Mouse (Mus musculus): Measurements from ENCODE around the gene Ms4a8a. TPM values are rescaled to one million over a fixed set of nuclear protein-coding genes. Genes with fewer than 3 reads are reported as not detected.
"Not testable (repeated sequence)": the region's sequence is repeated elsewhere in the genome, so short reads cannot be mapped to it uniquely, and the experiment has no call there.

The Ms4a8a gene
- polyA plus RNA-seq (2016; fragmentation: Nextera tagmentation; extraction: Ambion mirVana), result not detected in 2 replicates

- Histone ChIP-seq H3K27me3 (ENCODE audit: insufficient read depth, poor library complexity, severe bottlenecking) (no peaks in the 10 kb centered on the region), H3K4me3 (no peak within 1 kb of the TSS), H3K36me3 (no peaks in the 10 kb centered on the region), H3K27ac (no peak within 1 kb of the TSS), H3K9me3 (no peaks in the 10 kb centered on the region), H3K4me1 (no peaks in the 10 kb centered on the region)
- no peak for DNase-seq (ENCODE audit: low spot score)
- 80% methylated on average over 4 of the region's 4 CpGs for WGBS
These were observed at the start of gene Ms4a8a for GRCm38 (mm10) chr19:11080934-11081333. Gene Ms4a8a, minus strand, starts transcription at chr19:11081102.

- H3K27ac ChIP-seq, result no peak overlapping the region
- H3K4me3 ChIP-seq, result no peak overlapping the region
- 84% methylated on average over 1 of the region's 1 CpGs for WGBS
- H3K27me3 ChIP-seq (ENCODE audit: insufficient read depth, poor library complexity, severe bottlenecking), result no peaks in the 10 kb centered on the region
- no peaks in the 10 kb centered on the region for H3K36me3 ChIP-seq
- no peaks in the 10 kb centered on the region for H3K4me1 ChIP-seq
- no peaks in the 10 kb centered on the region for H3K9me3 ChIP-seq
- DNase-seq (ENCODE audit: low spot score), result no peak
These were observed 48.8 kb upstream of the Ms4a8a start for GRCm38 (mm10) chr19:11129702-11130101.

GRCm38 (mm10) chr19:11121016-11121420 lies 40.1 kb upstream of the Ms4a8a start:
- WGBS, result 3% methylated on average over 18 of the region's 38 CpGs
- not testable (repeated sequence) for DNase-seq (ENCODE audit: low spot score); H3K36me3 ChIP-seq; H3K9me3 ChIP-seq; H3K4me1 ChIP-seq; H3K27me3 ChIP-seq (ENCODE audit: insufficient read depth, poor library complexity, severe bottlenecking)
- Histone ChIP-seq H3K27ac (0 out of 2 replicates have a peak overlapping the region, but pooled peaks have one; percentile 42), H3K4me3 (peak overlapping the region; percentile 53)

- H3K9me3 ChIP-seq, result no peaks in the 10 kb centered on the region
- WGBS, result 86% methylated on average over 2 of the region's 2 CpGs
- no peak for DNase-seq (ENCODE audit: low spot score)
- H3K4me1 ChIP-seq, result no peaks in the 10 kb centered on the region
- no peak overlapping the region for H3K27ac ChIP-seq
- H3K27me3 ChIP-seq (ENCODE audit: insufficient read depth, poor library complexity, severe bottlenecking), result peaks cover 4% of the 10 kb centered on the region; the same call in 1 of the 2 replicates
- H3K36me3 ChIP-seq, result no peaks in the 10 kb centered on the region
- H3K4me3 ChIP-seq, result no peak overlapping the region
These were observed 38.4 kb upstream of the Ms4a8a start for GRCm38 (mm10) chr19:11119338-11119737.

- no peak overlapping the region for H3K27ac ChIP-seq
- DNase-seq (ENCODE audit: low spot score), result no peak
- no peaks in the 10 kb centered on the region for H3K9me3 ChIP-seq
- no peaks in the 10 kb centered on the region for H3K27me3 ChIP-seq (ENCODE audit: insufficient read depth, poor library complexity, severe bottlenecking)
- WGBS, result 87% methylated on average over 3 of the region's 3 CpGs
- no peak overlapping the region for H3K4me3 ChIP-seq
- no peaks in the 10 kb centered on the region for H3K4me1 ChIP-seq
- H3K36me3 ChIP-seq, result no peaks in the 10 kb centered on the region
These were observed 26.8 kb upstream of the Ms4a8a start for GRCm38 (mm10) chr19:11107746-11108145.

- WGBS, result 65% methylated on average over 1 of the region's 1 CpGs
These were observed 21.0 kb upstream of the Ms4a8a start for GRCm38 (mm10) chr19:11101880-11102279.

GRCm38 (mm10) chr19:11098401-11098800 lies 17.5 kb upstream of the Ms4a8a start:
- H3K27me3 ChIP-seq (ENCODE audit: insufficient read depth, poor library complexity, severe bottlenecking), result peaks cover 3% of the 10 kb centered on the region; the same call in 1 of the 2 replicates
- 76% methylated on average over 3 of the region's 3 CpGs for WGBS
- no peak overlapping the region for H3K27ac ChIP-seq
- DNase-seq (ENCODE audit: low spot score), result no peak
- no peaks in the 10 kb centered on the region for H3K9me3 ChIP-seq
- no peaks in the 10 kb centered on the region for H3K4me1 ChIP-seq
- H3K4me3 ChIP-seq, result no peak overlapping the region
- no peaks in the 10 kb centered on the region for H3K36me3 ChIP-seq

More at GRCm38 (mm10) chr19:11101880-11102279, 21.0 kb upstream of the Ms4a8a start:
- Histone ChIP-seq H3K4me3 (no peak overlapping the region), H3K27ac (no peak overlapping the region), H3K4me1 (no peaks in the 10 kb centered on the region), H3K9me3 (no peaks in the 10 kb centered on the region), H3K27me3 (ENCODE audit: insufficient read depth, poor library complexity, severe bottlenecking) (no peaks in the 10 kb centered on the region), H3K36me3 (no peaks in the 10 kb centered on the region)
- no peak for DNase-seq (ENCODE audit: low spot score)

- not testable (repeated sequence) for H3K4me1 ChIP-seq; H3K27ac ChIP-seq; H3K36me3 ChIP-seq; H3K9me3 ChIP-seq; DNase-seq (ENCODE audit: low spot score)
- peak overlapping the region; percentile 47 for H3K4me3 ChIP-seq
- H3K27me3 ChIP-seq (ENCODE audit: insufficient read depth, poor library complexity, severe bottlenecking), result peaks cover 16% of the 10 kb centered on the region
- WGBS, result 4% methylated on average over 50 of the region's 50 CpGs
These were observed 11.2 kb upstream of the Ms4a8a start for GRCm38 (mm10) chr19:11092131-11092530.

GRCm38 (mm10) chr19:11070364-11070763 lies 10.5 kb downstream of the Ms4a8a start:
- H3K27me3 ChIP-seq (ENCODE audit: insufficient read depth, poor library complexity, severe bottlenecking), result no peaks in the 10 kb centered on the region
- H3K36me3 ChIP-seq, result no peaks in the 10 kb centered on the region
- no peaks in the 10 kb centered on the region for H3K9me3 ChIP-seq
- no peak overlapping the region for H3K4me3 ChIP-seq
- H3K4me1 ChIP-seq, result no peaks in the 10 kb centered on the region
- DNase-seq (ENCODE audit: low spot score), result no peak
- WGBS, result 77% methylated on average over 3 of the region's 3 CpGs
- no peak overlapping the region for H3K27ac ChIP-seq

GRCm38 (mm10) chr19:11065202-11065875 lies 15.6 kb downstream of the Ms4a8a start:
- H3K36me3 ChIP-seq, result no peaks in the 10 kb centered on the region
- H3K4me3 ChIP-seq, result no peak overlapping the region
- WGBS, result 76% methylated on average over 2 of the region's 2 CpGs

GRCm38 (mm10) chr19:11060900-11061299 lies 20.0 kb downstream of the Ms4a8a start:
- no peak for DNase-seq (ENCODE audit: low spot score)
- Histone ChIP-seq H3K36me3 (no peaks in the 10 kb centered on the region), H3K9me3 (no peaks in the 10 kb centered on the region), H3K27ac (no peak overlapping the region), H3K4me3 (no peak overlapping the region), H3K27me3 (ENCODE audit: insufficient read depth, poor library complexity, severe bottlenecking) (no peaks in the 10 kb centered on the region), H3K4me1 (no peaks in the 10 kb centered on the region)
- 68% methylated on average over 1 of the region's 1 CpGs for whole genome bisulfite sequencing

More at GRCm38 (mm10) chr19:11065202-11065875, 15.6 kb downstream of the Ms4a8a start:
- Histone ChIP-seq H3K9me3 (no peaks in the 10 kb centered on the region), H3K4me1 (no peaks in the 10 kb centered on the region), H3K27ac (no peak overlapping the region), H3K27me3 (ENCODE audit: insufficient read depth, poor library complexity, severe bottlenecking) (no peaks in the 10 kb centered on the region)
- no peak for DNase-seq (ENCODE audit: low spot score)

- Histone ChIP-seq H3K4me3 (no peak overlapping the region), H3K36me3 (no peaks in the 10 kb centered on the region), H3K4me1 (no peaks in the 10 kb centered on the region), H3K27ac (no peak overlapping the region), H3K9me3 (no peaks in the 10 kb centered on the region), H3K27me3 (ENCODE audit: insufficient read depth, poor library complexity, severe bottlenecking) (no peaks in the 10 kb centered on the region)
- DNase-seq (ENCODE audit: low spot score), result no peak
These were observed 20.9 kb downstream of the Ms4a8a start for GRCm38 (mm10) chr19:11059967-11060366.

- H3K27ac ChIP-seq; H3K4me1 ChIP-seq; H3K4me3 ChIP-seq; H3K27me3 ChIP-seq (ENCODE audit: insufficient read depth, poor library complexity, severe bottlenecking); H3K9me3 ChIP-seq; H3K36me3 ChIP-seq; DNase-seq (ENCODE audit: low spot score): not testable (repeated sequence)
- WGBS, result 86% methylated on average over 1 of the region's 1 CpGs
These were observed 25.2 kb downstream of the Ms4a8a start for GRCm38 (mm10) chr19:11055700-11056099.

GRCm38 (mm10) chr19:11053277-11053676 lies 27.6 kb downstream of the Ms4a8a start:
- Histone ChIP-seq H3K4me1 (0 out of 2 replicates have a peak, but pooled peaks cover 3% of the 10 kb centered on the region), H3K27ac (no peak overlapping the region), H3K9me3 (no peaks in the 10 kb centered on the region), H3K4me3 (no peak overlapping the region), H3K36me3 (no peaks in the 10 kb centered on the region), H3K27me3 (ENCODE audit: insufficient read depth, poor library complexity, severe bottlenecking) (no peaks in the 10 kb centered on the region)
- 63% methylated on average over 3 of the region's 3 CpGs for WGBS
- no peak for DNase-seq (ENCODE audit: low spot score)
